ENCODE assay signal across 8 mouse cellular contexts in the genomic region with DNA sequence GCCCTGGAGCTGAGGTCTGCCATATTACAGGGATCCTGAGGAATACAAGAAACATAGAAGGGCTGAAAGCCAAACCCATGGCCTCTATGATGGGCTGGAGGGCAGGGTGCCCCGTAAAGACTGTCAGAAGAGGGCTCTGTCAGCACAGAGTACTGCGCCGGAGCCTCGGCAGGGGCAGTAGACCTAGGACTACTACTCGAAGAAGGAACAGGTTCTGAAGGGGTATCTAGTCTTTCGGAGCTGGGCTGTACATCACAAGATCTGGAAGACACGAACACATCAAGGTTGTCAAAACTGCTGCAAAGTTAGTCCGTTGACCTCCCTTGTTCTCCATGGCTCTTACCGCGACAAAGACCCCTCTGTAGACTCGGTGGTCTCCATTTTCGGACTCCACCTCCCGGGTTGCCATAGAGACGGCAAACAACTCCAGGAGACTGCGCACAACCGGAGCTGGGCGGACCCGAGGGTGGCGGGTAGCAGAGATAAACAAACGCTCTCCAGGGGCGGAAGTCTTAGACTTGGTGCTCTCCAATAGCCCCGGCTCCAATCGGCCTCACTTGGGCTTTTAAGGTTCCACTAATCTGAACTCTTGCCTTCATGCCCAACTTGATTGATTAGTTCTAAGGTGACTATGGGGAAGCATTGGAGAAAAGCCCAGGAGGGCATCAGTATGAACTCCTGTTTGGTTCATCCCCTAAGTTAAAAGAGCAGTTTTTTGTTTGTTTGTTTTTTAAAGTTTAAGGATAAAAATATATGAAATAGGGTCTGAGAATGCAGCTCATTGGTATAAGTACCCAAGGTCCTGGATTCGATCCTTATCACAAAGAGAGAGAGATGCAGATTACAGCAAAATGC. TPM values are rescaled to one million over a fixed set of nuclear protein-coding genes. Genes with fewer than 3 reads are reported as not detected.
DNase-seq lines count a peak whose midpoint lies in the region; ATAC-seq and TF ChIP-seq lines count a peak whose summit lies in the region.

Gene Spag8, minus strand, starts transcription at position 434 of the 855 bp plus-strand sequence.

- peak; percentile 10 to 19 for DNase-seq in cerebellum, adult 2 months
- DNase-seq in cerebellum, postnatal 14 days: no peak
- DNase-seq in ZHBTc4 (ENCODE audit: low read depth, low spot score): peak; percentile 63
- peak; percentile 57 for DNase-seq in forelimb bud, embryonic 11.5 days (ENCODE audit: low read depth, low spot score)
- DNase-seq in kidney, postnatal 10 days: peak; percentile 61
- peak; percentile 78 for DNase-seq in lung, postnatal 36 days
- DNase-seq in ovary, adult 18-20 months (ENCODE audit: low spot score): no peak

- no peak for ATAC-seq in stomach, embryonic 16.5 days (ENCODE audit: insufficient read depth, low FRiP score)

- peaks cover 3% of the 10 kb centered on the region; the same call in 1 of the 2 replicates for H3K4me1 ChIP-seq in cerebellum, adult 2 months (ENCODE audit: control insufficient read depth, insufficient read depth, low read length)
- peaks cover 4% of the 10 kb centered on the region for H3K4me1 ChIP-seq in stomach, embryonic 16.5 days (ENCODE audit: control insufficient read depth, insufficient read depth, low read length)

- H3K36me3 ChIP-seq in stomach, embryonic 16.5 days (ENCODE audit: control insufficient read depth, insufficient read depth, low read length): peaks cover 11% of the 10 kb centered on the region

- WGBS in cerebellum, adult 2 months: 21% methylated on average over 24 of the region's 24 CpGs
- 15% methylated on average over 24 of the region's 24 CpGs for WGBS in stomach, embryonic 16.5 days

- no peak within 1 kb of the TSS for H3K27ac ChIP-seq in cerebellum, adult 2 months (ENCODE audit: insufficient read depth, low read length)
- H3K27ac ChIP-seq in stomach, embryonic 16.5 days (ENCODE audit: low read length): no peak within 1 kb of the TSS

- H3K9me3 ChIP-seq in stomach, embryonic 16.5 days (replicated peaks; ENCODE audit: control insufficient read depth, low read length): peaks cover 6% of the 10 kb centered on the region

- no peak within 1 kb of the TSS for H3K9ac ChIP-seq in stomach, embryonic 16.5 days (ENCODE audit: low read length)

- no peaks in the 10 kb centered on the region for H3K27me3 ChIP-seq in cerebellum, adult 2 months (ENCODE audit: control insufficient read depth, insufficient read depth, low read length)
- no peaks in the 10 kb centered on the region for H3K27me3 ChIP-seq in stomach, embryonic 16.5 days (ENCODE audit: control insufficient read depth, insufficient read depth, low read length)

- TF ChIP-seq CTCF in cerebellum, adult 2 months (IDR thresholded peaks at IDR 0.05; ENCODE audit: borderline replicate concordance, insufficient read depth, low read depth, low read length): no peak

- peak within 1 kb of the TSS; percentile 55 for H3K4me2 ChIP-seq in stomach, embryonic 16.5 days (ENCODE audit: low read depth, low read length)

- no peak for TF ChIP-seq POLR2A in cerebellum, adult 2 months (IDR thresholded peaks at IDR 0.05; ENCODE audit: borderline replicate concordance, insufficient read depth, low read length)

- no peak within 1 kb of the TSS for H3K4me3 ChIP-seq in cerebellum, adult 2 months (replicated peaks; ENCODE audit: insufficient read depth, low read depth, low read length)
- peak within 1 kb of the TSS; percentile 33 for H3K4me3 ChIP-seq in stomach, embryonic 16.5 days (replicated peaks; ENCODE audit: low read length)

RNA-seq across cellular contexts. Expression of gene Spag8, which starts in this region (rescaled TPM):
- 3.8 and 5.7 TPM in 2 replicates for polyA plus RNA-seq in cerebellum, adult 2 months (2012; rRNA removed)
- polyA plus RNA-seq in stomach, embryonic 16.5 days (2015; fragmentation: Nextera tagmentation; extraction: Ambion mirVana): 1.3 TPM in 2 replicates

Comparison
In these comparisons a context has a peak if more than half of its experiments do, and no peak if none do; other contexts are left out.
1. DNase-seq: peak in cerebellum, adult 2 months (2 of 2), ZHBTc4 (single experiment), forelimb bud, embryonic 11.5 days (single experiment), kidney, postnatal 10 days (single experiment) and lung, postnatal 36 days (single experiment); none in cerebellum, postnatal 14 days (0 of 2) and ovary, adult 18-20 months (single experiment).